Mouse (Mus musculus) heart, embryonic 15.5 days (tissue): ENCODE measurements at regions not wholly inside any gene's neighbourhood (a gene's known extent, or its start where the extent isn't known, plus 50 kb on each side); places are given as distances from the start of the nearest gene placed in this dataset.

Source experiments
- ATAC-seq: fragments of 200-750 bp; cut with Nextera tagmentation; replicated peaks from 2 replicates; pipeline ENCODE4 v1.8.0; 2017; ENCODE audit warnings: low read depth, moderate TSS enrichment; ENCODE audit not compliant: insufficient number of reproducible peaks, insufficient read depth, low FRiP score
- H3K27ac ChIP-seq: fragments of 300-500 bp; sonication (generic); 2 replicates; pipeline ENCODE4 v1.5.1; 2015; ENCODE audit warnings: mild to moderate bottlenecking, inconsistent platforms
- H3K27me3 ChIP-seq: fragments of 300-500 bp; sonication (generic); 2 replicates; pipeline ENCODE4 v1.6.1; 2015; ENCODE audit warnings: inconsistent platforms
- H3K36me3 ChIP-seq: fragments of 300-500 bp; sonication (generic); 2 replicates; pipeline ENCODE4 v1.6.1; 2015; ENCODE audit warnings: mild to moderate bottlenecking, inconsistent platforms
- H3K4me1 ChIP-seq: fragments of 300-500 bp; sonication (generic); replicated peaks from 2 replicates; pipeline ENCODE4 v1.6.1; 2015; ENCODE audit warnings: inconsistent platforms
- H3K4me2 ChIP-seq: fragments of 300-500 bp; sonication (generic); 2 replicates; pipeline ENCODE4 v1.6.1; 2015; ENCODE audit warnings: inconsistent platforms, mild to moderate bottlenecking, moderate library complexity
- H3K4me3 ChIP-seq: fragments of 300-500 bp; sonication (generic); 2 replicates; pipeline ENCODE4 v1.5.1; 2015; ENCODE audit warnings: mild to moderate bottlenecking, inconsistent platforms
- H3K9ac ChIP-seq: fragments of 300-500 bp; sonication (generic); 2 replicates; pipeline ENCODE4 v1.6.1; 2015; ENCODE audit warnings: mild to moderate bottlenecking, inconsistent platforms
- H3K9me3 ChIP-seq: fragments of 300-500 bp; sonication (generic); replicated peaks from 2 replicates; pipeline ENCODE4 v1.6.1; 2016; ENCODE audit warnings: inconsistent platforms
- WGBS: fragments of 180-500 bp; shearing (Covaris S2); methylation state at CpG from one replicate; pipeline ENCODE4 v1.1.7; 2015; ENCODE audit warnings: mixed read lengths; 5-methylcytosine and 5-hydroxymethylcytosine counted together

- Histone ChIP-seq H3K4me2 (no peak overlapping the region), H3K36me3 (no peaks in the 10 kb centered on the region), H3K9me3 (no peaks in the 10 kb centered on the region), H3K9ac (no peak overlapping the region), H3K4me3 (no peak overlapping the region), H3K4me1 (no peaks in the 10 kb centered on the region), H3K27me3 (no peaks in the 10 kb centered on the region), H3K27ac (no peak overlapping the region)
- 45% methylated on average over 3 of the region's 3 CpGs for WGBS
- ATAC-seq: no peak
Measured at GRCm38 (mm10) chr9:103924641-103925040, 77.7 kb upstream of the Nphp3 start.

- 83% methylated on average over 2 of the region's 2 CpGs for WGBS
- H3K4me2 ChIP-seq: no peak overlapping the region
- no peak overlapping the region for H3K4me3 ChIP-seq
- H3K4me1 ChIP-seq: no peaks in the 10 kb centered on the region
- no peaks in the 10 kb centered on the region for H3K36me3 ChIP-seq
- H3K9ac ChIP-seq: no peak overlapping the region
- no peak for ATAC-seq
- no peak overlapping the region for H3K27ac ChIP-seq
- H3K27me3 ChIP-seq: no peaks in the 10 kb centered on the region
- H3K9me3 ChIP-seq: no peaks in the 10 kb centered on the region
Measured at GRCm38 (mm10) chr9:103925486-103925885, 76.9 kb upstream of the Nphp3 start.

- no peak overlapping the region for H3K27ac ChIP-seq
- no peaks in the 10 kb centered on the region for H3K27me3 ChIP-seq
- no peak overlapping the region for H3K4me3 ChIP-seq
- H3K9ac ChIP-seq: no peak overlapping the region
- 72% methylated on average over 8 of the region's 8 CpGs for WGBS
- 0 out of 2 replicates have a peak, but pooled peaks cover 5% of the 10 kb centered on the region for H3K4me1 ChIP-seq
- H3K4me2 ChIP-seq: no peak overlapping the region
- ATAC-seq: no peak
- no peaks in the 10 kb centered on the region for H3K36me3 ChIP-seq
- H3K9me3 ChIP-seq: no peaks in the 10 kb centered on the region
Measured at GRCm38 (mm10) chr9:103928744-103929527, 73.4 kb upstream of the Nphp3 start.

GRCm38 (mm10) chr9:103938070-103938469, 64.3 kb upstream of the Nphp3 start:
- WGBS: 74% methylated on average over 5 of the region's 5 CpGs
- H3K4me1 ChIP-seq: no peaks in the 10 kb centered on the region
- no peak overlapping the region for H3K4me2 ChIP-seq
- no peak overlapping the region for H3K27ac ChIP-seq
- H3K36me3 ChIP-seq: no peaks in the 10 kb centered on the region
- H3K9ac ChIP-seq: no peak overlapping the region
- ATAC-seq: no peak
- H3K9me3 ChIP-seq: no peaks in the 10 kb centered on the region
- H3K4me3 ChIP-seq: no peak overlapping the region
- H3K27me3 ChIP-seq: no peaks in the 10 kb centered on the region

DNA sequence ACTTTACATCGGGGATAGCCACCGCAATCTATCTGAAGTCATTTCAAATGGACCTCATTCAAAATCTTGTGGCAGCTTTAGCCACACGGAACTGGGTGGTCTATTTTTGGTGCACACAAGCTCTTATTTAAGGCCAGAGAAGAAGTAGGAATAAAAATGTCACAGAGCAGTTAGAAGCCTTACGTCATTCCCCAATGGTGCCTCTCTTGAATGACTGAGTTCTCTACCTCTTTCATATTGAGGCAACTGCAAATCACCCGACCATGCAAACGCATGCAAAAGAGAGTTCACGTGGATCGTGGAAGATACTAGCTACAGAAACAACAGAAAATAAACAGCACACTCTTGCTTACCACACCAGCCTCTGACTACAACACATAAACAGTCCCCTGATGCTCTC, 62.3 kb upstream of the Nphp3 start:
- H3K4me3 ChIP-seq: no peak overlapping the region
- WGBS: 70% methylated on average over 8 of the region's 8 CpGs
- H3K9ac ChIP-seq: no peak overlapping the region
- H3K27ac ChIP-seq: no peak overlapping the region
- ATAC-seq: no peak
- no peaks in the 10 kb centered on the region for H3K36me3 ChIP-seq
- no peaks in the 10 kb centered on the region for H3K27me3 ChIP-seq
- no peaks in the 10 kb centered on the region for H3K4me1 ChIP-seq
- H3K4me2 ChIP-seq: no peak overlapping the region
- H3K9me3 ChIP-seq: no peaks in the 10 kb centered on the region

DNA sequence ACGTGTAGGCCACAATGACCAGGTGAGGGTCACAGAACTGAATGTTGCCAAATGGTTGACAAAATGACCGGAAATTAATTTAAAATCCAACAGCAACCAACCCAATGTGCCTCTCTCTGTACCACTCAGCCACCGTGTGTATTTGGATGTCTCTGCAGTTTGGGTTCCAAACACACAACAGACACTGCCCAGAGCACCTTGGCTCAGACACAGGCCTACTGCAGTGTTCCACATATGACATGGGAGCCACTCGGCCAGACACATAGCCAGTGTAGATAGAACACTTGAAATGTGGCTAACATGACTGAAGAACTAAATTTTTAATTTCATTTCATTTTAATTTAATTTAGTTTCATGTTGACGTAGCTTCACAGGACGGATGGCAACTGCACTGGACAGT, 61.8 kb upstream of the Nphp3 start:
- H3K9me3 ChIP-seq: no peaks in the 10 kb centered on the region
- H3K4me1 ChIP-seq: no peaks in the 10 kb centered on the region
- no peak overlapping the region for H3K9ac ChIP-seq
- H3K4me3 ChIP-seq: no peak overlapping the region
- no peaks in the 10 kb centered on the region for H3K36me3 ChIP-seq
- H3K27me3 ChIP-seq: no peaks in the 10 kb centered on the region
- 84% methylated on average over 6 of the region's 6 CpGs for WGBS
- H3K4me2 ChIP-seq: no peak overlapping the region
- ATAC-seq: no peak
- H3K27ac ChIP-seq: no peak overlapping the region

DNA sequence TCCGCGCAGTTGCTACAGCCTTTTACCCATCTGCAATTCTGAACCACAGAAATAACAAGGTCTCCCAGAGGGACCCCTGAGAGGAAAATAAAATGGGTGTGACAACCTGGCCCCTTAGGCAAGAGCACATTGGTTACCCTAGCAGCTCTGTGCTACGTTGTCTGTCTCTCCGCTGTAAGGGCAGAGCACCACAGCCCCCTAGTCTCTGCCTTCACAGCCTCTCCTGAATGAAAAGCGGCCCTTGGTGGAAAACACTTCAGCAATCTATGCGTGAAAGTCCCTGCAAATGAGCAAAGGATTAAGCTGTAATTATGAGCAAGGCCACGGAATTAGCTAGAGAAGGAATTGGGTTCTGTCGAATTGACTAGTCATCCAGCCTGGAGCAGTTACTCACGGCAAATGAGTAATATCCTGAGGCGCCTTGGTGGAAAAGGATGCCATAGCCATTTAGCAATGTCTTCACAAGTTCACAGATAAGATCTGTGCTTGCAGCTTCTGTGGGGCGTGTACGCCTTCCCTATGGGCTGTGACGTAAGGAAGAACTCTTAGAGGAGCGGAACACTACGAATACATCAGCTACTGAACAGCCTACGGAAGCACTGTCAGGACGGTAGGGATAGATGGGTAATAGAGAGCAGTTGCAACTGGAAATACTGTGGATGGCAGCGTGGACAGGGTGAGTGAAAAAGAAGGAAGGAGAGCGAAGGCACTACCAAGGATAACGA, 61.0 kb upstream of the Nphp3 start:
- WGBS: 83% methylated on average over 20 of the region's 20 CpGs
- ATAC-seq: no peak
- Histone ChIP-seq H3K9me3 (no peaks in the 10 kb centered on the region), H3K4me3 (no peak overlapping the region), H3K9ac (no peak overlapping the region), H3K27ac (no peak overlapping the region), H3K36me3 (no peaks in the 10 kb centered on the region), H3K4me2 (no peak overlapping the region), H3K27me3 (no peaks in the 10 kb centered on the region), H3K4me1 (no peaks in the 10 kb centered on the region)

DNA sequence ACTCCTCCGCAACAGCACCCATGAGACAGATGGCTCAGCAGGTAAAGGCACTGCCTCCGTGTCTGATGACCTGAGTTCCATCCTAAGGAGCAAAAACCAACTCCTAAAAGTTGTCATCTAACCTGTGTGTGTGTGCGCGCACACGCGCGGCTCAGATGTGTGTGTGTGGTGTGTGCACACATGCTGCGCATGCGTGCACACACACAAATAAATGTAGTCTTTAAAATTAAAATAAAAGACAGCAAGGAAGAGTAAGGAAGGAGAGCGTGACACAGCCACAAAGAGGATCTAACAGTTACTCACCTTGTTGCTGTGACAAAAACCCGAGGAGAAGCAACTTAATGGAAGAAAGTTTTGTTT, 60.5 kb upstream of the Nphp3 start:
- no peak overlapping the region for H3K4me3 ChIP-seq
- H3K4me2 ChIP-seq: no peak overlapping the region
- H3K36me3 ChIP-seq: no peaks in the 10 kb centered on the region
- no peaks in the 10 kb centered on the region for H3K27me3 ChIP-seq
- no peak overlapping the region for H3K27ac ChIP-seq
- H3K9ac ChIP-seq: no peak overlapping the region
- WGBS: 94% methylated on average over 11 of the region's 11 CpGs
- H3K4me1 ChIP-seq: no peaks in the 10 kb centered on the region
- no peaks in the 10 kb centered on the region for H3K9me3 ChIP-seq
- no peak for ATAC-seq

GRCm38 (mm10) chr9:103945406-103945805, 56.9 kb upstream of the Nphp3 start:
- Histone ChIP-seq H3K27ac (no peak overlapping the region), H3K27me3 (no peaks in the 10 kb centered on the region), H3K4me2 (no peak overlapping the region), H3K4me1 (no peaks in the 10 kb centered on the region), H3K4me3 (no peak overlapping the region), H3K36me3 (no peaks in the 10 kb centered on the region), H3K9me3 (no peaks in the 10 kb centered on the region), H3K9ac (no peak overlapping the region)
- 73% methylated on average over 11 of the region's 11 CpGs for WGBS
- ATAC-seq: no peak

DNA sequence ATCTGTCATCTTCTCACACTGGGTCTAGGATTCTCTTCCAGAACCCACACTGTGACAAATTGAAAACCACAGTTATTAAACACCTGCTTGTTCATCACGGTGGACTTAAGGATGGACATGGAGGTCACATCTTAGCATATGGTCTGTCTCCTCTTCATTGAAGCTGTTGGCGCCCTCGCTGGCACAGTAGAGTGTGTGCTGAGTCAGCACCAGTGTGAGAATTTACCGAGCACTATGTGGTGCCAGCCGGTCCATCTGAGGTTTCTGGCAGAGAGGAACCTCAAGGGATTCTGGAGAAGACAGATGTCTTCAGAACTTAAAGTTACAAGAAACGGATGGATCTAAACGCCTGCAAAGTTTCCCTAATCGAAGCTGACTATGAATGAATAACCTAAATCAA, 50.5 kb upstream of the Nphp3 start:
- Histone ChIP-seq H3K9me3 (no peaks in the 10 kb centered on the region), H3K27ac (no peak overlapping the region), H3K4me1 (no peaks in the 10 kb centered on the region), H3K4me2 (no peak overlapping the region), H3K27me3 (no peaks in the 10 kb centered on the region), H3K4me3 (no peak overlapping the region), H3K9ac (no peak overlapping the region), H3K36me3 (no peaks in the 10 kb centered on the region)
- 90% methylated on average over 8 of the region's 8 CpGs for WGBS
- ATAC-seq: no peak
